Mouse (Mus musculus) limb, embryonic 14.5 days (tissue): ENCODE measurements around the gene Ksr1. TPM values are rescaled to one million over a fixed set of nuclear protein-coding genes. Genes with fewer than 3 reads are reported as not detected.

Source experiments
- ATAC-seq: fragments of 200-750 bp; cut with Nextera tagmentation; 2 replicates; pipeline ENCODE4 v1.8.0; 2017; ENCODE audit warnings: low read depth, moderate number of reproducible peaks, moderate TSS enrichment; ENCODE audit not compliant: low FRiP score
- DNase-seq: peaks from one replicate; pipeline ENCODE4 v3.0.0-alpha.2; 2015; ENCODE audit warnings: low spot score
- H3K27ac ChIP-seq: fragments of 300-500 bp; sonication (generic); replicated peaks from 2 replicates; pipeline ENCODE4 v1.5.1; 2014; ENCODE audit warnings: low read depth, mild to moderate bottlenecking, low read length, moderate library complexity, mixed read lengths
- H3K27me3 ChIP-seq: fragments of 300-500 bp; sonication (generic); 2 replicates; pipeline ENCODE4 v1.6.1; 2014; ENCODE audit warnings: low read length, mixed read lengths; ENCODE audit not compliant: control insufficient read depth, insufficient read depth
- H3K36me3 ChIP-seq: fragments of 300-500 bp; sonication (generic); 2 replicates; pipeline ENCODE4 v1.6.1; 2014; ENCODE audit warnings: mild to moderate bottlenecking, low read length, moderate library complexity, mixed read lengths; ENCODE audit not compliant: control insufficient read depth, insufficient read depth
- H3K4me1 ChIP-seq: fragments of 300-500 bp; sonication (generic); 2 replicates; pipeline ENCODE4 v1.6.1; 2014; ENCODE audit warnings: antibody characterized with exemption, low read length, mixed read lengths; ENCODE audit not compliant: control insufficient read depth, insufficient read depth
- H3K4me2 ChIP-seq: fragments of 300-500 bp; sonication (generic); replicated peaks from 2 replicates; pipeline ENCODE4 v1.6.1; 2014; ENCODE audit warnings: low read depth, mild to moderate bottlenecking, low read length, moderate library complexity; ENCODE audit not compliant: severe bottlenecking
- H3K4me3 ChIP-seq: fragments of 300-500 bp; sonication (generic); replicated peaks from 2 replicates; pipeline ENCODE4 v1.5.1; 2014; ENCODE audit warnings: low read length
- H3K9ac ChIP-seq: fragments of 300-500 bp; sonication (generic); 2 replicates; pipeline ENCODE4 v1.6.1; 2014; ENCODE audit warnings: mild to moderate bottlenecking, low read depth, low read length, moderate library complexity; ENCODE audit not compliant: severe bottlenecking
- H3K9me3 ChIP-seq: fragments of 300-500 bp; sonication (generic); 2 replicates; pipeline ENCODE4 v1.6.1; 2016; ENCODE audit warnings: low read length; ENCODE audit not compliant: control insufficient read depth
- POLR2A ChIP-seq: fragments of 200-500 bp; IDR thresholded peaks from 2 replicates; pipeline ENCODE4 v1.8.0; 2012; ENCODE audit warnings: inconsistent platforms, mild to moderate bottlenecking, moderate library complexity, borderline replicate concordance; ENCODE audit not compliant: insufficient read depth, insufficient read length; ENCODE audit errors: extremely low read depth
- WGBS: fragments of 180-500 bp; shearing (Covaris S2); extraction: QIAGEN DNeasy Blood & Tissue Kit; methylation state at CpG from one replicate; pipeline ENCODE4 v1.1.7; 2014; 5-methylcytosine and 5-hydroxymethylcytosine counted together
- polyA plus RNA-seq, 2 experiments: library from polyadenylated mRNA; depleted of rRNA in 1 of 2; stranded (reverse) in 1 of 2; unstranded in 1 of 2; fragments of >200 nt; fragmentation: Nextera tagmentation in 1 of 2; extraction: Ambion mirVana in 1 of 2; gene quantifications; 2 replicates each; pipeline versions ENCODE4 v1.2.1 to v1.2.3; 2012 to 2014

The Ksr1 gene
- polyA plus RNA-seq, 2 experiments = 8.2 to 24.1 TPM

GRCm38 (mm10) chr11:79187291-79187690, 41.1 kb upstream of the Ksr1 start:
- H3K4me2 ChIP-seq = no peak overlapping the region
- peaks cover 13% of the 10 kb centered on the region for H3K4me1 ChIP-seq
- no peaks in the 10 kb centered on the region for H3K27me3 ChIP-seq
- H3K9me3 ChIP-seq = no peaks in the 10 kb centered on the region
- no peak for TF ChIP-seq POLR2A
- H3K27ac ChIP-seq = no peak overlapping the region
- no peak for DNase-seq
- H3K4me3 ChIP-seq = no peak overlapping the region
- no peak overlapping the region for H3K9ac ChIP-seq
- 47% methylated on average over 4 of the region's 4 CpGs for WGBS
- ATAC-seq = no peak
- H3K36me3 ChIP-seq = no peaks in the 10 kb centered on the region

- ATAC-seq = no peak
- no peak overlapping the region for H3K4me3 ChIP-seq
Measured at GRCm38 (mm10) chr11:79185683-79186082, 39.5 kb upstream of the Ksr1 start.

GRCm38 (mm10) chr11:79184126-79184888, 38.1 kb upstream of the Ksr1 start:
- Histone ChIP-seq H3K4me2 (no peak overlapping the region), H3K27ac (no peak overlapping the region), H3K9me3 (no peaks in the 10 kb centered on the region), H3K4me1 (peaks cover 13% of the 10 kb centered on the region), H3K27me3 (no peaks in the 10 kb centered on the region), H3K9ac (no peak overlapping the region), H3K4me3 (no peak overlapping the region), H3K36me3 (no peaks in the 10 kb centered on the region)
- DNase-seq (no peak), ATAC-seq (no peak)
- WGBS = 97% methylated on average over 3 of the region's 3 CpGs
- no peak for TF ChIP-seq POLR2A

More at GRCm38 (mm10) chr11:79185683-79186082, 39.5 kb upstream of the Ksr1 start:
- no peaks in the 10 kb centered on the region for H3K9me3 ChIP-seq
- no peak overlapping the region for H3K9ac ChIP-seq
- no peaks in the 10 kb centered on the region for H3K36me3 ChIP-seq
- no peaks in the 10 kb centered on the region for H3K27me3 ChIP-seq
- H3K27ac ChIP-seq = no peak overlapping the region
- WGBS = 87% methylated on average over 6 of the region's 6 CpGs
- no peak for TF ChIP-seq POLR2A
- peaks cover 13% of the 10 kb centered on the region for H3K4me1 ChIP-seq
- H3K4me2 ChIP-seq = no peak overlapping the region
- DNase-seq = no peak

GRCm38 (mm10) chr11:79183400-79183799, 37.2 kb upstream of the Ksr1 start:
- no peaks in the 10 kb centered on the region for H3K9me3 ChIP-seq
- no peak overlapping the region for H3K9ac ChIP-seq
- no peak overlapping the region for H3K4me3 ChIP-seq
- H3K27ac ChIP-seq = no peak overlapping the region
- 90% methylated on average over 6 of the region's 6 CpGs for WGBS
- no peaks in the 10 kb centered on the region for H3K27me3 ChIP-seq
- no peak for DNase-seq
- peaks cover 8% of the 10 kb centered on the region for H3K4me1 ChIP-seq
- H3K36me3 ChIP-seq = no peaks in the 10 kb centered on the region
- no peak overlapping the region for H3K4me2 ChIP-seq
- ATAC-seq = no peak
- TF ChIP-seq POLR2A = no peak

- H3K4me2 ChIP-seq = no peak overlapping the region
- no peaks in the 10 kb centered on the region for H3K36me3 ChIP-seq
- no peak overlapping the region for H3K27ac ChIP-seq
- no peak overlapping the region for H3K9ac ChIP-seq
- TF ChIP-seq POLR2A = no peak
- peaks cover 3% of the 10 kb centered on the region for H3K4me1 ChIP-seq
- no peaks in the 10 kb centered on the region for H3K9me3 ChIP-seq
- H3K4me3 ChIP-seq = no peak overlapping the region
- no peak for DNase-seq
- H3K27me3 ChIP-seq = no peaks in the 10 kb centered on the region
- no peak for ATAC-seq
- WGBS = 66% methylated on average over 12 of the region's 12 CpGs
Measured at GRCm38 (mm10) chr11:79182881-79183280, 36.7 kb upstream of the Ksr1 start.
